Mouse (Mus musculus): ENCODE measurements around the gene Rnf180. TPM values are rescaled to one million over a fixed set of nuclear protein-coding genes. Genes with fewer than 3 reads are reported as not detected.

Rnf180 gene
- polyA plus RNA-seq, 1 experiment from 2014 or later: 2.9 TPM

DNA sequence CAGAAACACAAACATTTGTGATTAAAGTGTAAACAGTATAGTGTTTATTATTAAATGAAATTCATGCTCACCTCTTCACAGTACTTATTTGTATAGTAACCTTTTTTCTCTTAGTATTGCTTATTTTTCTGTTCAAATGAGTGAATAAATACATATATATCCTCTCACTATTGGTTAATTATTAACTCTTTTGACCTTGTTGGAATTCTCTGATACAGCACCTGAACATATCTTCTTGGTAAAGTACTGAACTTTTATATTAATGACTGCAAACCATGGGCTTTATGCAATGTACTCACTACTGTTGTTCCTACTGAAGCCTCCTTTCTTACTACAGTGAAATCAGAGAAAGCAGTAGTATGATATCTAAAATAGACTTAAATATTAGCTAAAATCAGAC is 173.0 kb downstream of the Rnf180 start:
- peak; percentile 66 for ATAC-seq (ENCODE audit: insufficient read depth, low FRiP score, low read depth)

DNA sequence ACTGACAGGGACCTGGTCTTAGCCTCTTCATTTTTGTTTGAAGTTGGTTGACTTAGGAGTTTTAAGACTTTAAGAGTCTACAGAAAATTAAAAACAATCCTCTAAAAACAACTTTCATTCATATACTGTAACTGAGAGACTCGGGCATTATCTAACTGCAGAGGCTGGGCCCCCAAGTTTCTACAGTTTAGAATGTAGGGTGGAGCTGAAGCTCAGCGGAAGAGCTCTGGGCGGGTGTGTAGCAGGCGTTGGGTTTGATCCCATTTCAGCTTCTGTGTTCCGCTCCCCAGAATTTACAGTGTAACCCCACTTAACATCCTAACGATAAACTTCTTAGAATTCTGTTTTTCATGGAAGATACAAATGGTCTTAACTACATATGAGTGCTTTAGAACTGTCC is 183.0 kb downstream of the Rnf180 start:
- Histone ChIP-seq H3K9ac (no peak overlapping the region), H3K36me3 (no peaks in the 10 kb centered on the region), H3K4me1 (no peaks in the 10 kb centered on the region), H3K27me3 (replicated peaks) (no peaks in the 10 kb centered on the region), H3K4me2 (no peak overlapping the region), H3K4me3 (replicated peaks) (no peak overlapping the region), H3K27ac (no peak overlapping the region), H3K9me3 (no peaks in the 10 kb centered on the region)
- WGBS: 82% methylated on average over 6 of the region's 6 CpGs
- no peak for ATAC-seq (ENCODE audit: insufficient read depth, low FRiP score, low read depth)

More for the DNA sequence above, 173.0 kb downstream of the Rnf180 start:
- Histone ChIP-seq H3K27ac (no peak overlapping the region), H3K9ac (no peak overlapping the region), H3K4me1 (no peaks in the 10 kb centered on the region), H3K4me2 (no peak overlapping the region), H3K36me3 (no peaks in the 10 kb centered on the region), H3K9me3 (no peaks in the 10 kb centered on the region), H3K27me3 (replicated peaks) (no peaks in the 10 kb centered on the region), H3K4me3 (replicated peaks) (no peak overlapping the region)

DNA sequence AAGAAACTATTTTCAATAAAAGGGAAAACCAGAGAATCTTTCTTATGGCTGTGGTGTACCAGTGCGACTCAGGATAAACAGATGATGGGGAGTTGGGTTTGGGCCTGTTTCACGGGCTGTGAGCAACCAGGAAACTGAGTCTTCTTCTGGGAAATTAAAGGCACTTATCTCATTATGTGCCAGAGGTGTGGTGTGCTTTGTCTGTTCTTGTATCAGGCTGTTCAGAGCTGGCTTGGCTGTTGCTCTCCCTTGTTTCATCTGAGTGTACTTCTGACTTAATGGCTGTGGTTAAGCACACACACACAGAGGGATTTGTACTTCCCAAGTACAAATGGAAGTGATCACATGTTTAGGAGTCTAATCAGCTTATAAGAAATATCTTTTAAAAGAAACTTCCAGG is 190.2 kb downstream of the Rnf180 start:
- 73% methylated on average over 2 of the region's 2 CpGs for WGBS
- Histone ChIP-seq H3K4me1 (no peaks in the 10 kb centered on the region), H3K27ac (no peak overlapping the region), H3K27me3 (replicated peaks) (no peaks in the 10 kb centered on the region), H3K4me2 (no peak overlapping the region), H3K9me3 (no peaks in the 10 kb centered on the region), H3K36me3 (no peaks in the 10 kb centered on the region), H3K9ac (no peak overlapping the region), H3K4me3 (replicated peaks) (no peak overlapping the region)
- ATAC-seq (ENCODE audit: insufficient read depth, low FRiP score, low read depth): no peak

DNA sequence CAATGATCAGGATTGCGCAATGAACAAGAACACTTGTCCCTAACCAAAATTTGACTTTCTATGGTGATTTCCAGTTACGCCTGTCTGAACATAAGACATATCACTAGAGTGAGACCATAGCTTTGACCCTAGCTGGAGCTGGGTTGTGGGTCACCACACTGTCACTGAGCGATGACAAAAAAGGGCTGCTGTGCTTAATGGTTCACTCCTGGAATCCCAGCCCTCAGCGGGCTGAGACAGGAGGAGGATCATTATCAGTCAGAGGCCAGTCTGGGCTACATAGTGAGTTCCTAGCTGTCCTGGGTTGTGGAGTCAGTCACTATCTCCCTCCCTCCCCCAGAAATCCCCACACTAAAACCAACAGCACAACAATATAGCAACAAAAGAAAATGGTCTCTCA is 193.9 kb downstream of the Rnf180 start:
- Histone ChIP-seq H3K36me3 (no peaks in the 10 kb centered on the region), H3K9me3 (no peaks in the 10 kb centered on the region), H3K4me2 (no peak overlapping the region), H3K4me1 (no peaks in the 10 kb centered on the region), H3K9ac (no peak overlapping the region), H3K27ac (no peak overlapping the region), H3K4me3 (replicated peaks) (no peak overlapping the region), H3K27me3 (replicated peaks) (no peaks in the 10 kb centered on the region)
- ATAC-seq (ENCODE audit: insufficient read depth, low FRiP score, low read depth): no peak
- 80% methylated on average over 4 of the region's 4 CpGs for WGBS

DNA sequence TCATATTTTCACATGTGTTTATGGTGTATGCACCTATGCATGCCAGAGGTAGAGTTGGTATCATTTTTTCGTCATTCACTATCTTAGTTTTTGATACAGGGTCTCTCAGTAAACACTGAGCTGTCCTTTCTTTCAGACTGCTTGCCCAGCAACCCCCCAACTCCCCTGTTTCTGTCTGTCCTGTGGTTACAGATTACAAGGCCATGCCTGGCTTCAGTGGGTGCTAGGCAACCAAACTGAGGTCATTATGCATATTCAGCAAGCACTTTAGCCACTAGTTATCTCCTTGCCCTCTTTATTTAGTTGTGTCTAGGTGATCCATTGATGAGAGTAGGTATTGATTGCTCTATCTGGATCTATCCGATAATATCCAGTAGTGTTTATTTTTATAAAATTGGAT is 198.3 kb downstream of the Rnf180 start:
- Histone ChIP-seq H3K27me3 (replicated peaks) (no peaks in the 10 kb centered on the region), H3K9ac (no peak overlapping the region), H3K9me3 (no peaks in the 10 kb centered on the region), H3K4me1 (no peaks in the 10 kb centered on the region), H3K36me3 (no peaks in the 10 kb centered on the region), H3K4me2 (no peak overlapping the region), H3K4me3 (replicated peaks) (no peak overlapping the region), H3K27ac (no peak overlapping the region)
- WGBS: 69% methylated on average over 2 of the region's 2 CpGs
- ATAC-seq (ENCODE audit: insufficient read depth, low FRiP score, low read depth): no peak

DNA sequence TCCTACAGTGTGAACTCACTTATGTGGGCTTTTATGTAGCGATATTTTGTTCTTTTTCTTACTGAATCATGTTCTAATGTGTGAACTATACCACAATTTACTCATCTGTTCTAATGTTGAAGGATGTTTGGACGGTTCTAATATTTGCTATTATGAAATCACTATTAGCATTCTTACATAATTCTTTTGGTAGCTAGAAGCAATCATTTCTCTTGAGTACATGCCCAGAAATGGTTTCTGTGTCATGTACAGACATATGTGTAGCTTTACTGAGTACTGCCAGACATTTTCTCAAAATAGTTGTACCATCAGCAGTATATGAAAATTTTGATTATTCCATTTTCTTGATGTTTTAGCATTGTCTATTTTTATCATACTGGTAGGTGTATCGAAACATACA is 205.3 kb downstream of the Rnf180 start:
- Histone ChIP-seq H3K9me3 (no peaks in the 10 kb centered on the region), H3K4me2 (no peak overlapping the region), H3K27me3 (replicated peaks) (no peaks in the 10 kb centered on the region), H3K4me1 (no peaks in the 10 kb centered on the region), H3K4me3 (replicated peaks) (no peak overlapping the region), H3K36me3 (no peaks in the 10 kb centered on the region), H3K9ac (no peak overlapping the region), H3K27ac (no peak overlapping the region)
- whole genome bisulfite sequencing: 82% methylated on average over 3 of the region's 3 CpGs
- ATAC-seq (ENCODE audit: insufficient read depth, low FRiP score, low read depth): no peak

DNA sequence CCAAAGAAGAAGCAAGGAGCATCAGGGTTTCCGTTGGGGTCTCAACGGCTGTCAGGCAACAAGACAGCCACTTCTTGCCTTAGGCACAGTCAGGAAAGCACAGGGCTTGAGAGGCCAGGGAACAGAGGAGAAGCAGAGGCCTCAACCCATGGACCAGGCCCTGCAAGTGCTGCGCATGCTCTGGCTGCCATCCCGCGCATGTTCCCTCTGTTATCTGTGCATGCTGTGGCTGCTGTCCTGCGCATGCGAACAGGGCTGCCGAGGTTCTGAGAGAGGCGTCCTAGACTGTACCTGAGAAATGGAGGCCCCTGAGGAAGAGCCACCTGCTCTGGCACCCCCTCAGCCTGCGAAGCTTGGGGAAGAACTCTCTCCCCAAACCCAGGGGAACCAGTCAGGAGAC is 212.8 kb downstream of the Rnf180 start, which contains the start of gene 4933425L06Rik:
Gene 4933425L06Rik (plus strand): TSS at position 261 of the 400 bp plus-strand sequence.
- Histone ChIP-seq H3K4me2 (no peak within 1 kb of the TSS), H3K9ac (no peak within 1 kb of the TSS), H3K27ac (no peak within 1 kb of the TSS), H3K27me3 (replicated peaks) (no peaks in the 10 kb centered on the region), H3K36me3 (no peaks in the 10 kb centered on the region), H3K4me1 (no peaks in the 10 kb centered on the region), H3K4me3 (replicated peaks) (no peak within 1 kb of the TSS), H3K9me3 (no peaks in the 10 kb centered on the region)
- WGBS: 93% methylated on average over 10 of the region's 10 CpGs
- no peak for ATAC-seq (ENCODE audit: insufficient read depth, low FRiP score, low read depth)

Other genes starting within 250 kb of the Rnf180 start
- 1.8 and 1.9 TPM in 2 replicates for gene Rgs7bp, start 239.9 kb downstream of the Rnf180 start, polyA plus RNA-seq (2015; fragmentation: Nextera tagmentation; extraction: Ambion mirVana)
- gene 4933425L06Rik, start 212.7 kb downstream of the Rnf180 start, polyA plus RNA-seq (2015; fragmentation: Nextera tagmentation; extraction: Ambion mirVana): not detected in 2 replicates
- gene Htr1a, start 148.8 kb upstream of the Rnf180 start, polyA plus RNA-seq (2015; fragmentation: Nextera tagmentation; extraction: Ambion mirVana): 0.05 and 0.10 TPM in 2 replicates